Mouse (Mus musculus) brown adipose tissue, adult 24 weeks (tissue): ENCODE results near the gene Plcb1. TPM values are rescaled to one million over a fixed set of nuclear protein-coding genes. Genes with fewer than 3 reads are reported as not detected.

ENCODE experiments used
- H3K27ac ChIP-seq: fragments of 200-500 bp; replicated peaks from 2 replicates; pipeline ENCODE4 v1.5.1; 2012; ENCODE audit warnings: low read depth, mild to moderate bottlenecking, low read length
- H3K4me1 ChIP-seq: fragments of 200-500 bp; 2 replicates; pipeline ENCODE4 v1.6.1; 2012; ENCODE audit warnings: low read length, mixed read lengths; ENCODE audit not compliant: control insufficient read depth, insufficient read depth, insufficient read length
- H3K4me3 ChIP-seq: fragments of 200-500 bp; 2 replicates; pipeline ENCODE4 v1.5.1; 2012; ENCODE audit warnings: low read depth, mild to moderate bottlenecking, low read length, moderate library complexity; ENCODE audit not compliant: insufficient read depth
- polyA plus RNA-seq: library from polyadenylated mRNA; stranded (reverse); fragments of >200 nt; gene quantifications from 2 replicates; pipeline ENCODE4 v1.2.4, GENCODE M21; 2012; ENCODE audit not compliant: missing spikeins, insufficient read depth, insufficient read length

The Plcb1 gene
- polyA plus RNA-seq, 1 experiment = 8.9 TPM

GRCm38 (mm10) chr2:134915035-134915434 is 129.2 kb downstream of the Plcb1 start:
- Histone ChIP-seq H3K27ac (no peak overlapping the region), H3K4me1 (peaks cover 14% of the 10 kb centered on the region; the same call in 1 of the 2 replicates), H3K4me3 (no peak overlapping the region)

- Histone ChIP-seq H3K4me3 (no peak overlapping the region), H3K4me1 (peaks cover 13% of the 10 kb centered on the region), H3K27ac (no peak overlapping the region)
These were observed 134.9 kb downstream of the Plcb1 start for GRCm38 (mm10) chr2:134920611-134921280.

- H3K4me3 ChIP-seq = no peak overlapping the region
- no peak overlapping the region for H3K27ac ChIP-seq
- H3K4me1 ChIP-seq = peaks cover 20% of the 10 kb centered on the region
These were observed 136.9 kb downstream of the Plcb1 start for GRCm38 (mm10) chr2:134922636-134923375.

GRCm38 (mm10) chr2:134924143-134924655 is 138.3 kb downstream of the Plcb1 start:
- peaks cover 20% of the 10 kb centered on the region for H3K4me1 ChIP-seq
- no peak overlapping the region for H3K4me3 ChIP-seq
- no peak overlapping the region for H3K27ac ChIP-seq

GRCm38 (mm10) chr2:134926266-134926665 is 140.4 kb downstream of the Plcb1 start:
- Histone ChIP-seq H3K4me1 (peaks cover 15% of the 10 kb centered on the region), H3K27ac (no peak overlapping the region), H3K4me3 (no peak overlapping the region)

- no peak overlapping the region for H3K27ac ChIP-seq
- peaks cover 13% of the 10 kb centered on the region for H3K4me1 ChIP-seq
- H3K4me3 ChIP-seq = no peak overlapping the region
These were observed 141.2 kb downstream of the Plcb1 start for GRCm38 (mm10) chr2:134927072-134927471.

- Histone ChIP-seq H3K27ac (no peak overlapping the region), H3K4me3 (no peak overlapping the region), H3K4me1 (peaks cover 7% of the 10 kb centered on the region)
These were observed 143.6 kb downstream of the Plcb1 start for GRCm38 (mm10) chr2:134929452-134929851.

- H3K4me3 ChIP-seq = no peak overlapping the region
- no peak overlapping the region for H3K27ac ChIP-seq
- H3K4me1 ChIP-seq = peaks cover 6% of the 10 kb centered on the region
These were observed 145.1 kb downstream of the Plcb1 start for GRCm38 (mm10) chr2:134930961-134931360.

- Histone ChIP-seq H3K27ac (no peak overlapping the region), H3K4me1 (peaks cover under 1% of the 10 kb centered on the region; the same call in 1 of the 2 replicates), H3K4me3 (no peak overlapping the region)
These were observed 146.0 kb downstream of the Plcb1 start for GRCm38 (mm10) chr2:134931756-134932421.

- Histone ChIP-seq H3K4me1 (0 out of 2 replicates have a peak, but pooled peaks cover 3% of the 10 kb centered on the region), H3K4me3 (no peak overlapping the region), H3K27ac (no peak overlapping the region)
These were observed 149.6 kb downstream of the Plcb1 start for GRCm38 (mm10) chr2:134935469-134935868.

- Histone ChIP-seq H3K27ac (no peak overlapping the region), H3K4me3 (no peak overlapping the region), H3K4me1 (0 out of 2 replicates have a peak, but pooled peaks cover 3% of the 10 kb centered on the region)
These were observed 150.2 kb downstream of the Plcb1 start for GRCm38 (mm10) chr2:134935970-134936649.

GRCm38 (mm10) chr2:134937666-134938065 is 151.8 kb downstream of the Plcb1 start:
- H3K4me1 ChIP-seq = peaks cover 9% of the 10 kb centered on the region; the same call in 1 of the 2 replicates
- no peak overlapping the region for H3K27ac ChIP-seq
- no peak overlapping the region for H3K4me3 ChIP-seq

- Histone ChIP-seq H3K4me3 (no peak overlapping the region), H3K27ac (no peak overlapping the region), H3K4me1 (peaks cover 9% of the 10 kb centered on the region; the same call in 1 of the 2 replicates)
These were observed 156.2 kb downstream of the Plcb1 start for GRCm38 (mm10) chr2:134942039-134942438.

GRCm38 (mm10) chr2:134942919-134943318 is 157.1 kb downstream of the Plcb1 start:
- no peak overlapping the region for H3K4me3 ChIP-seq
- H3K4me1 ChIP-seq = peaks cover 9% of the 10 kb centered on the region; the same call in 1 of the 2 replicates
- H3K27ac ChIP-seq = no peak overlapping the region
